Mouse (Mus musculus) cerebellum, adult 2 months (tissue): ENCODE data around the gene Ptf1a. TPM values are rescaled to one million over a fixed set of nuclear protein-coding genes. Genes with fewer than 3 reads are reported as not detected.

Source experiments
- DNase-seq, 2 experiments: peaks; one replicate each; pipeline ENCODE4 v3.0.0; 2021
- H3K27ac ChIP-seq: fragments of 200-500 bp; 2 replicates; pipeline ENCODE4 v1.5.1; 2012; ENCODE audit warnings: low read length, control low read depth, inconsistent platforms; ENCODE audit not compliant: insufficient read depth
- H3K27me3 ChIP-seq: fragments of 200-500 bp; 2 replicates; pipeline ENCODE4 v1.6.1; 2012; ENCODE audit warnings: inconsistent platforms, mild to moderate bottlenecking, low read length, moderate library complexity; ENCODE audit not compliant: control insufficient read depth, insufficient read depth
- H3K4me1 ChIP-seq: fragments of 200-500 bp; 2 replicates; pipeline ENCODE4 v1.6.1; 2011; ENCODE audit warnings: low read length; ENCODE audit not compliant: control insufficient read depth, insufficient read depth
- H3K4me3 ChIP-seq: fragments of 200-500 bp; replicated peaks from 2 replicates; pipeline ENCODE3; 2011; ENCODE audit warnings: mild to moderate bottlenecking, low read depth, low read length, control low read depth; ENCODE audit not compliant: insufficient read depth
- CTCF ChIP-seq: fragments of 200-500 bp; IDR thresholded peaks from 2 replicates; pipeline ENCODE4 v1.5.1; 2011; ENCODE audit warnings: low read depth, mild to moderate bottlenecking, control low read depth, low read length, moderate library complexity, borderline replicate concordance; ENCODE audit not compliant: insufficient read depth
- POLR2A ChIP-seq: fragments of 200-500 bp; IDR thresholded peaks from 2 replicates; pipeline ENCODE4 v1.6.1; 2011; ENCODE audit warnings: low read length, control low read depth, borderline replicate concordance; ENCODE audit not compliant: insufficient read depth
- WGBS: fragments of 180-500 bp; shearing (Covaris S2); methylation state at CpG from one replicate; pipeline ENCODE4 v1.1.7; 2018; 5-methylcytosine and 5-hydroxymethylcytosine counted together
- polyA plus RNA-seq: library from polyadenylated mRNA; depleted of rRNA; stranded (reverse); fragments of >200 nt; gene quantifications from 2 replicates; pipeline ENCODE4 v1.2.3, GENCODE M21; 2012; rRNA removed

Ptf1a gene
- polyA plus RNA-seq, 1 experiment = 0.08 TPM

DNA sequence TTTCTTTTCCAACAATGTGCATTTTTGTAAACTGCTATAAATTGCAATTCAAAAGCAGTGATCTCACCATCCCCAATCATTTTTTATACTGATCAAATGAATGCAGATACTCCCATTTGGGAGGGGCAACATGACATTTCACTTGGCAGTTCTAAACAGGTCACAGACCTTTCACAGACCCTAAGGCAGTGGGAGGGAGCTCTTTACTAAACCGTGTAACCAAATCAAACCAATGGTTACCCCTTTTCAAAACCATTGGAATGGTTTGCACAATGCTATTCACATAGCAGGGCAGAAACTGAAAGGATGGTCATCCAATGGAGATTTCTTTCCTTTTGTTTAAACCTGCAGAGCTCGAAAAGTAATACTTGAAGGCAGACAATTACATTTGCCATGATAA, 13.3 kb downstream of the Ptf1a start:
- H3K4me1 ChIP-seq = no peaks in the 10 kb centered on the region
- 52% methylated on average over 2 of the region's 2 CpGs for WGBS
- TF ChIP-seq POLR2A (no peak), CTCF (no peak)
- H3K27me3 ChIP-seq = no peaks in the 10 kb centered on the region; the same call in 1 of the 2 replicates
- DNase-seq = no peak
- no peak overlapping the region for H3K4me3 ChIP-seq
- no peak overlapping the region for H3K27ac ChIP-seq

DNA sequence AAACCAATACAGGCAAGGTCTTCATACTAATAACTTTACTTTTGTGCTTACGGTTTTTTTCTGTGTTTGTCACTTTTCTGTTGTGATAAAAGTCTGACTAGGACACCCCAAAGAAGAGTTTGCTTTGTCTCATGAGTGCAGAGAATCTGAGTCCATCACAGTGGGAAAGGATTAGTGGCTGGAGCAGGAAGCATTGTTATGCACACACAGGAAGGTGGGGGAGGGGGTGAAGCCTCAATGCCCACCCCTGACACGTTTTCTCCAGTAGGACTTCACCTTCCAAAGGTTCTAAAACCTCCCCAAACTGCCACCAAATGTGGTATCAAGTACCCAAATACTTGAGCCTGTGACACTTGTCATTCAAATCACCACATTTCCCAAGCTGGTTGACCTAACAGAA, 16.5 kb downstream of the Ptf1a start:
- Histone ChIP-seq H3K27ac (no peak overlapping the region), H3K27me3 (no peaks in the 10 kb centered on the region), H3K4me1 (no peaks in the 10 kb centered on the region), H3K4me3 (no peak overlapping the region)
- no peak for TF ChIP-seq CTCF
- no peak for TF ChIP-seq POLR2A
- DNase-seq = no peak
- WGBS = 46% methylated on average over 2 of the region's 2 CpGs

DNA sequence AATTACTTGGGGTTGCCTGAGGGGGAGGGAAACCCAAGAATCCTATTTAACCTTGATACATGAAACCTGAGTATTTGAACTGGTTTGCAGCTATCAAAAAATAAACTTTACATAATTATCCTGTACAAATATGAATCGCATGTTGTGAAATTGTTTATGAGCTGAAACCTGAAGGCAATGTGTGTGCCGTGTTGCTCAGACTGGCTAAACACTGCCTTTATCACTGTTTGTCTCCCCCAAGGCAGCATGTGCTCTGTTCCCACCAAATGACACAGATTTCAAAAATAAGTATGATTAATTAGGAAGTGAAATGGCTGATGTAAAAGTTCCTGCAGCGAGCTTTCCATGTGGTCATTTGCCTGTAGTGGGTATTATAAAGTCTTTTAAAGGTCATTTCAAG, 44.8 kb downstream of the Ptf1a start:
- no peak for DNase-seq
- Histone ChIP-seq H3K4me3 (no peak overlapping the region), H3K4me1 (no peaks in the 10 kb centered on the region), H3K27ac (no peak overlapping the region), H3K27me3 (no peaks in the 10 kb centered on the region)
- TF ChIP-seq CTCF = no peak
- no peak for TF ChIP-seq POLR2A
- WGBS = 90% methylated on average over 3 of the region's 3 CpGs

Other genes starting within 250 kb of the Ptf1a start
- 0.11 and 0.29 TPM in 2 replicates for gene Armc3, start 246.4 kb upstream of the Ptf1a start, polyA plus RNA-seq
- 29.4 and 35.4 TPM in 2 replicates for gene Msrb2, start 74.2 kb upstream of the Ptf1a start, polyA plus RNA-seq
- not detected in 2 replicates for gene 4921504E06Rik, start 108.3 kb downstream of the Ptf1a start, polyA plus RNA-seq
- gene Otud1, start 212.1 kb downstream of the Ptf1a start, polyA plus RNA-seq = 6.3 and 6.6 TPM in 2 replicates